Mouse (Mus musculus) hindbrain, embryonic 14.5 days (tissue): Measurements from ENCODE around the gene Sytl2. TPM values are rescaled to one million over a fixed set of nuclear protein-coding genes. Genes with fewer than 3 reads are reported as not detected.

Experiments
- ATAC-seq: fragments of 200-750 bp; cut with Nextera tagmentation; 2 replicates; pipeline ENCODE4 v1.8.0; 2017; ENCODE audit warnings: moderate number of reproducible peaks, mild to moderate bottlenecking, moderate TSS enrichment, moderate library complexity; ENCODE audit not compliant: low FRiP score
- DNase-seq: peaks from one replicate; pipeline ENCODE4 v3.0.0-alpha.2; 2015; ENCODE audit warnings: low spot score
- H3K27ac ChIP-seq: fragments of 300-500 bp; sonication (generic); 2 replicates; pipeline ENCODE4 v1.5.1; 2014; ENCODE audit warnings: mild to moderate bottlenecking, moderate library complexity
- H3K27me3 ChIP-seq: fragments of 300-500 bp; sonication (generic); 2 replicates; pipeline ENCODE4 v1.6.1; 2014; ENCODE audit warnings: mild to moderate bottlenecking, low read length, mixed read lengths; ENCODE audit not compliant: control insufficient read depth, insufficient read depth
- H3K36me3 ChIP-seq: fragments of 300-500 bp; sonication (generic); replicated peaks from 2 replicates; pipeline ENCODE4 v1.6.1; 2014; ENCODE audit not compliant: control insufficient read depth, insufficient read depth
- H3K4me1 ChIP-seq: fragments of 300-500 bp; sonication (generic); replicated peaks from 2 replicates; pipeline ENCODE4 v1.6.1; 2014; ENCODE audit warnings: antibody characterized with exemption, low read length, mixed read lengths; ENCODE audit not compliant: control insufficient read depth, insufficient read depth
- H3K4me2 ChIP-seq: fragments of 300-500 bp; sonication (generic); replicated peaks from 2 replicates; pipeline ENCODE4 v1.6.1; 2014; ENCODE audit warnings: mild to moderate bottlenecking, moderate library complexity
- H3K4me3 ChIP-seq: fragments of 300-500 bp; sonication (generic); replicated peaks from 2 replicates; pipeline ENCODE4 v1.5.1; 2014; ENCODE audit warnings: mild to moderate bottlenecking, low read length
- H3K9ac ChIP-seq: fragments of 300-500 bp; sonication (generic); 2 replicates; pipeline ENCODE4 v1.6.1; 2014
- H3K9me3 ChIP-seq: fragments of 300-500 bp; sonication (generic); 2 replicates; pipeline ENCODE4 v1.6.1; 2016; ENCODE audit warnings: low read length; ENCODE audit not compliant: control insufficient read depth
- WGBS: fragments of 180-500 bp; shearing (Covaris S2); extraction: QIAGEN DNeasy Blood & Tissue Kit; methylation state at CpG from one replicate; pipeline ENCODE4 v1.1.7; 2014; 5-methylcytosine and 5-hydroxymethylcytosine counted together
- polyA plus RNA-seq: library from polyadenylated mRNA; unstranded; fragments of >200 nt; fragmentation: Nextera tagmentation; extraction: Ambion mirVana; gene quantifications from 2 replicates; pipeline ENCODE4 v1.2.1, GENCODE M21; 2014

Sytl2 gene
- polyA plus RNA-seq, result 8.0 and 8.3 TPM in 2 replicates

DNA sequence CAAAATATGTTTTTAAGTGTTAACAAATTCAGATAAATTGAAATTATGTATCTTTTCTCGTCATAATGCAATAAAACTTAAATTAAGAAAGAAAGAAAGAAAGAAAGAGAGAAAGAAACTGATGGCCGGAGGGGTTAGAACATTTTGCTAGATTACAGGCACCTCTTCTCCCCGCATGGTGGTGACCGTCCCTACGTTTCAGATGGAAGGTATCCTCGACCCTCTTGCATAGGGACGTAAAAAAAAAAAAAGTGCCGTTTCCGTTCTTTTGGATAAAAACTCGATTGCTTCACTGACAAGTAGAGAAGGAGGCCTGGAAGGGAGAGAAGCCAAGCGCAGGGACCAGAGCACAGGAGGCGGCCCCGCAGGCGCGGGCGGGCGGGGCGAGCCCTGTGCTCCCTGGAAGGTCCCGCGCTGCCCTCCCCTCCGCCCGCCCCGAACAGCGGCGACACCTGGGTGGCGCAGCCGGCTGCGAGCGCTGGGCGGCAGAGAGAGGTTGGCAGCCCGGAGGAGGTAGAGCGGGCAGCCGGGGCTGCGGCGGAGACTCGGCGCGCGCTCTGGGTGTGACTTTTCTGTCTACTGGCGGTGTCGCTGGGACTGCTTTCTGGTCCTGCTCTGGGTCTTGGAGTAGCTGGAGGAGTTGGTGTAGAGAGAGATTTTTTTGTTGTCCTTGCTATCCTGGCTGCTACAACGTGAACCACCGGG, at the start of gene Sytl2:
TSS of gene Sytl2 (plus strand) at position 311 of the 705 bp plus-strand sequence.
- DNase-seq, result peak; percentile 41
- 2% methylated on average over 43 of the region's 43 CpGs for WGBS

DNA sequence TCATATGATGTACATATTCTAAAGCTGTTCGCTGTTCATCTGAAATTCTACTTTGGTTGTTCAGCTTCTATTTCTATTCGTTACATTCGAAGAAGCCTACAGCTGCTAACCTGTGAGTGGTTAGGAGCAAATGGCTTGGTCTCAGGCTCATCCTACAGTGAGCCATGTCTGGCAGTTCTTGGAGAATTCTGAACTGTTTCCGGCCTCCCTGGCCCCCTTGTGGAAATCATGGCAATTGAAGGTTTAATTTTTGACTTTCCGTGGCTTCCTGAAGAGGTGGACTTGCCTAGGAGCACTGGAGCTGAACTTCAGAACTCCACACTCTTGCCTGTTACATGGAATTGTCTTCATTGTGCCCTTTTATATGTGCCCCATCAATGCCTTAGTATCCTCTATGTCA, 49.1 kb upstream of the Sytl2 start:
- WGBS, result 78% methylated on average over 5 of the region's 5 CpGs
- H3K27me3 ChIP-seq, result no peaks in the 10 kb centered on the region

More for the DNA sequence above, at the start of gene Sytl2:
- H3K4me3 ChIP-seq, result peak within 1 kb of the TSS; percentile 66
- peaks cover 30% of the 10 kb centered on the region for H3K27me3 ChIP-seq
- no peaks in the 10 kb centered on the region for H3K9me3 ChIP-seq
- H3K27ac ChIP-seq, result no peak within 1 kb of the TSS
- peak; percentile 79 for ATAC-seq
- no peaks in the 10 kb centered on the region; the same call in 1 of the 2 replicates for H3K4me1 ChIP-seq
- H3K4me2 ChIP-seq, result peak within 1 kb of the TSS; percentile 99
- H3K9ac ChIP-seq, result peak within 1 kb of the TSS; percentile 58
- H3K36me3 ChIP-seq, result no peaks in the 10 kb centered on the region

DNA sequence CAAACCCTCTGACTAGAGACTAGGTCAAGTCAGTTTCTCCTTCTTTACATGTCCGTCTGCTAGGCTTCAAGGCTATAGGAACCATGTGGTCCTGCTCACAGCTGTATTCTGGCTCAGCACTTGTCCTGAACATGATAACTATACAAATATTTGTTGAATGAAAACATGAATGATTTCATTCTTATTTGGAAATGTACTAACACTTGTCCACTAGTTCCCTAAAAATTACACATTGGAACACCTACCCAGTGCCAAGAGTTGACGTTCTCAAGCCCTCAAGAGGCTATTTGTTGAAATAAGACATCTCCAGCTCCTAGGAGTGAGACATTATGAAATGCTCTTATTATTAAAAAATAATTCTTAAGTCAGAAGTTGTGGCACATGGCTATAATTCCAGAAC, 43.4 kb upstream of the Sytl2 start:
- DNase-seq (no peak), ATAC-seq (no peak)
- Histone ChIP-seq H3K9me3 (no peaks in the 10 kb centered on the region), H3K27ac (no peak overlapping the region), H3K4me1 (peaks cover 6% of the 10 kb centered on the region; the same call in 1 of the 2 replicates), H3K4me2 (no peak overlapping the region), H3K27me3 (no peaks in the 10 kb centered on the region), H3K9ac (no peak overlapping the region), H3K36me3 (no peaks in the 10 kb centered on the region), H3K4me3 (no peak overlapping the region)
- 94% methylated on average over 2 of the region's 2 CpGs for WGBS

More for the DNA sequence above, 49.1 kb upstream of the Sytl2 start:
- no peak overlapping the region for H3K4me2 ChIP-seq
- no peak overlapping the region for H3K4me3 ChIP-seq
- H3K4me1 ChIP-seq, result no peaks in the 10 kb centered on the region
- no peaks in the 10 kb centered on the region for H3K36me3 ChIP-seq
- H3K9ac ChIP-seq, result no peak overlapping the region
- DNase-seq (no peak), ATAC-seq (no peak)
- no peak overlapping the region for H3K27ac ChIP-seq
- no peaks in the 10 kb centered on the region for H3K9me3 ChIP-seq

DNA sequence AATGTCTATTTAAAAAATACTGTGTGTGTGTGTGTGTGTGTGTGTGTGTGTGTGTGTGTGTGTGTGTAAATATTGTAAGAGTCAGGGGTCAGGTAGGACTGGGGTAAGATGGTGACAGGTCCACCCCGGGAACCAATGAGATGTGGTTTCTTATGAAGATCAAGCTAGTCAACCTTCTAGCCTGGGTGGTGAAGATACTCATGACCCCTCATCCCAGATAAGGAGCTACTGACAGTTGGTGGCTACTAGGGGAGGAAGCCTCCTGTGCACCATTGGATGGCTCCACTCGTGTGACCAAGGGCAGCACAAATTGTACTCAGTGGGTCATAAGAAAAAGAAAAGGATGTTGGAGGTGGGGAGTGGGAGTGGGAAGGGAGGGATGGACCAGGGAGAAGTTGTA, 42.2 kb upstream of the Sytl2 start:
- WGBS, result 91% methylated on average over 2 of the region's 2 CpGs

DNA sequence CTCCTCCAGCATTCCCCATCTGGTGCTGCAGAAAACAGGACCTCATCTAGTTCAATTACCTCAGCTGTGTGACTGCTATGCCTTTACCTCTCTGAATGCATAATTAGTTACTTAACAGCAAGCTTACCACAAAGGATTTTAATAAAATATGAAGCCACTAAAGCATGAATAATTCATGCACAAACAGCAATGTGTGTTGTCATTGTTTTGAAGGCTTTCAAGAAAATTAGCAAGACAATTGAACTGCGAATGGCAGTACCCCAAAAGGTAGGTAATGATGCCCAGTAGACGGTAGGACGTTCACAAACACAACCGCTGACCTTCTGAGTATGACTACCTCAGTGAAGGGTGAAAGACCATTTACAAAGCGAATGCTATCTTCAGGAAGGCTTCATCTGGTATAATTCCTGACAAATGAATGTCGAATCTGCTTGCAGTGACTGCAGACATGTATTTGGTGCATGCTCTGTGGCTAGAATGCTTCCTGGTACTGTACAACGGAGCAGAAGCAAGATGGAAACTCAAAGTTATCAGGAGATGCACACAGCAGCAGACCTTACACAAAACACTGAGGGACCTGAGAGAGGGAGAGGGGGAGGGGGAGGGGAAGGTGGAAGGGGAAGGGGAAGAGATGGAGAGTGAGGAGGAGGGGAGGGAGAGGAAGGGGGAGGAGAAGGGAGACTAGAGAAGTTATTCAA, 40.0 kb upstream of the Sytl2 start:
- Histone ChIP-seq H3K36me3 (no peaks in the 10 kb centered on the region), H3K4me3 (no peak overlapping the region), H3K27me3 (no peaks in the 10 kb centered on the region), H3K4me2 (peak overlapping the region; percentile 34), H3K4me1 (peaks cover 10% of the 10 kb centered on the region; the same call in 1 of the 2 replicates), H3K9ac (peak overlapping the region; percentile 32; the same call in 1 of the 2 replicates), H3K27ac (peak overlapping the region; percentile 74), H3K9me3 (no peaks in the 10 kb centered on the region)
- peak; percentile 70 for ATAC-seq
- DNase-seq, result peak; percentile 50
- WGBS, result 14% methylated on average over 7 of the region's 7 CpGs

More for the DNA sequence above, 42.2 kb upstream of the Sytl2 start:
- Histone ChIP-seq H3K36me3 (no peaks in the 10 kb centered on the region), H3K4me1 (peaks cover 6% of the 10 kb centered on the region; the same call in 1 of the 2 replicates), H3K9me3 (no peaks in the 10 kb centered on the region), H3K9ac (no peak overlapping the region), H3K4me3 (no peak overlapping the region), H3K27ac (no peak overlapping the region), H3K27me3 (no peaks in the 10 kb centered on the region), H3K4me2 (no peak overlapping the region)
- DNase-seq (no peak), ATAC-seq (no peak; the same call in 1 of the 2 replicates)

- no peaks in the 10 kb centered on the region for H3K27me3 ChIP-seq
- no peaks in the 10 kb centered on the region for H3K36me3 ChIP-seq
- H3K4me3 ChIP-seq, result peak within 1 kb of the TSS; percentile 18; the same call in 1 of the 2 replicates
- ATAC-seq (peak; percentile 85), DNase-seq (peak; percentile 88)
- H3K9ac ChIP-seq, result no peak within 1 kb of the TSS
- H3K4me2 ChIP-seq, result peak within 1 kb of the TSS; percentile 54
- WGBS, result 5% methylated on average over 28 of the region's 28 CpGs
- H3K27ac ChIP-seq, result no peak within 1 kb of the TSS
- no peaks in the 10 kb centered on the region for H3K9me3 ChIP-seq
- H3K4me1 ChIP-seq, result peaks cover 10% of the 10 kb centered on the region; the same call in 1 of the 2 replicates
Observed at GRCm38 (mm10) chr7:90265289-90265970, 36.6 kb upstream of the Sytl2 start, which contains the start of gene Ccdc83. Gene Ccdc83, minus strand, starts transcription at chr7:90265777.

DNA sequence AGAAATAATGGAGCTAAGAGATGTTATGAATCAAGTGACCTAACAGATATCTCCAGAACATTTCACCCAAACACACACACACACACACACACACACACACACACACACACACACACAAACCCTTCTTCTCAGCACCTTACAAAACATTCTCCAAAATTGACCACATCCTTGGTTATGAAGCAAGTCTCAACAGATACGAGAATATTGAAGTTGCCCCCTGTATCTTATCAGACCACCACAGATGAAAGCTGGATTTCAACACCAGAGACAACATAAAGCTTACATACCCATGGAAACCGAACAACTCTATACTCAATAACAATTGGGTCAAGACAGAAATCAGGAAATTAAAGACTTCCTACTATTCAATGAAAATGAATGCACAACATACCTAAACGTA, 31.9 kb upstream of the Sytl2 start:
- DNase-seq (no peak), ATAC-seq (no peak)
- 86% methylated on average over 3 of the region's 3 CpGs for WGBS
- peaks cover 3% of the 10 kb centered on the region; the same call in 1 of the 2 replicates for H3K4me1 ChIP-seq
- H3K4me3 ChIP-seq, result no peak overlapping the region
- H3K4me2 ChIP-seq, result no peak overlapping the region
- no peak overlapping the region for H3K27ac ChIP-seq
- H3K9ac ChIP-seq, result no peak overlapping the region
- H3K9me3 ChIP-seq, result no peaks in the 10 kb centered on the region
- H3K36me3 ChIP-seq, result no peaks in the 10 kb centered on the region
- no peaks in the 10 kb centered on the region for H3K27me3 ChIP-seq

DNA sequence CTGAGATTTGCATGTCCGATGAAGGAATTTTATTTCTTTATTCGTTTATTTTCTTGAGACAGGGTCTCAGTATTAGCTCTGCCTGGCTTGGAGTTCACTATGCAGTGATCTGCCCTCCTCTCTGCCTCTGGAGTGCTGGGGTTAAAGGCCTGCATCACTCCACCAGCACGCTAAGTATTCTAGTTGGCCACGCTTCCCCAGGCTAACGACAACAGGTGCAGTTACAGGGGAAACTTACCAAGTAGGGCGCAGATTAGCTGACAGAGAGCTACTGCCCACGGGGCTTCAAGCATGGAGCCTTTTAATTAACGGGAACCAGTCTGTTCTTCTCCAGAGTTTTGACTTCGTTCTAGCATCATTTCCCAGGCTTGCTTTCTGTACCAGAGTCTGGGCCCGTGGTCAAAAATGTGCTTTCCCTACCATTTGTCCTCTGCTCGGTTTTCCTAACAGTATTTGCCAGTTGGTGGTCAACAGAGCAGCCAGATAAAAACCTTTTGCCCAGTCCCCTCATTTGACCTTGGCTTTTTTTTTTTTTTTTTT, 27.4 kb upstream of the Sytl2 start:
- Histone ChIP-seq H3K9me3 (no peaks in the 10 kb centered on the region), H3K4me3 (no peak overlapping the region), H3K27ac (no peak overlapping the region), H3K27me3 (no peaks in the 10 kb centered on the region), H3K4me1 (no peaks in the 10 kb centered on the region), H3K9ac (no peak overlapping the region), H3K4me2 (no peak overlapping the region), H3K36me3 (no peaks in the 10 kb centered on the region)
- DNase-seq (no peak), ATAC-seq (no peak)
- 65% methylated on average over 11 of the region's 11 CpGs for WGBS

DNA sequence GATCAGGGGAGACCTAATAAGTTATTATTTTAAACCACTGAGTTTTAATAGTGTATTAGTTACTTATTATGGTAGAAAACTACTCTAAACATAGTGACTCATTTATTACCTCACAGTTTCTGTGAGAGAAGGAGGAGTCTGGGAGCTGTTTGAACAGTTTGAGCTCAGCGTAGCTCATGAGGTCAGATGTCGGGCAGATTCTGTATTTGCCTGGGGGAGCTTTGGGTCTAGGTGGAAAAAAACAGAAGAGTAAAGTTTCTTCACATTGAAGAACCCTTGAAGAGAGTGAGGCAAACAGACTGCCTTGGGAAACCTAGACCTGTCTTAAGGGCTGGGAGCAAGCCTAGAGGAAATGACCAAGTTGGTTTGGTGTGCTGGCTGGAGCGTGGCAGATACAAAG, 24.8 kb upstream of the Sytl2 start:
- Histone ChIP-seq H3K4me1 (no peaks in the 10 kb centered on the region), H3K27ac (no peak overlapping the region), H3K4me2 (no peak overlapping the region), H3K27me3 (no peaks in the 10 kb centered on the region), H3K9ac (no peak overlapping the region), H3K36me3 (no peaks in the 10 kb centered on the region), H3K4me3 (no peak overlapping the region), H3K9me3 (no peaks in the 10 kb centered on the region)
- DNase-seq (no peak), ATAC-seq (no peak)
- WGBS, result 83% methylated on average over 3 of the region's 3 CpGs
